Mouse (Mus musculus) stomach, embryonic 14.5 days (tissue): ENCODE data around the gene Carhsp1. TPM values are rescaled to one million over a fixed set of nuclear protein-coding genes. Genes with fewer than 3 reads are reported as not detected.

ENCODE experiments used
- ATAC-seq: fragments of 200-750 bp; cut with Nextera tagmentation; 2 replicates; pipeline ENCODE4 v1.8.0; 2017; ENCODE audit warnings: low read depth, moderate TSS enrichment; ENCODE audit not compliant: insufficient number of reproducible peaks, insufficient read depth, low FRiP score
- H3K27ac ChIP-seq: fragments of 300-500 bp; sonication (generic); 2 replicates; pipeline ENCODE4 v1.5.1; 2014; ENCODE audit warnings: mild to moderate bottlenecking, low read length, moderate library complexity, mixed read lengths
- H3K27me3 ChIP-seq: fragments of 300-500 bp; sonication (generic); 2 replicates; pipeline ENCODE4 v1.6.1; 2014; ENCODE audit warnings: low read length, control low read depth, mixed read lengths; ENCODE audit not compliant: control insufficient read depth, insufficient read depth
- H3K36me3 ChIP-seq: fragments of 300-500 bp; sonication (generic); 2 replicates; pipeline ENCODE4 v1.6.1; 2014; ENCODE audit warnings: mild to moderate bottlenecking, control low read depth, low read length, moderate library complexity, mixed read lengths; ENCODE audit not compliant: control insufficient read depth, insufficient read depth
- H3K4me1 ChIP-seq: fragments of 300-500 bp; sonication (generic); 2 replicates; pipeline ENCODE4 v1.6.1; 2014; ENCODE audit warnings: low read length, control low read depth, mixed read lengths; ENCODE audit not compliant: control insufficient read depth, insufficient read depth
- H3K4me2 ChIP-seq: fragments of 300-500 bp; sonication (generic); replicated peaks from 2 replicates; pipeline ENCODE4 v1.6.1; 2014; ENCODE audit warnings: low read depth, low read length, control low read depth
- H3K4me3 ChIP-seq: fragments of 300-500 bp; sonication (generic); 2 replicates; pipeline ENCODE4 v1.5.1; 2014; ENCODE audit warnings: low read depth, low read length, control low read depth
- H3K9ac ChIP-seq: fragments of 300-500 bp; sonication (generic); replicated peaks from 2 replicates; pipeline ENCODE4 v1.6.1; 2014; ENCODE audit warnings: low read depth, mild to moderate bottlenecking, control low read depth, low read length, moderate library complexity, mixed read lengths
- H3K9me3 ChIP-seq: fragments of 300-500 bp; sonication (generic); 2 replicates; pipeline ENCODE4 v1.6.1; 2016; ENCODE audit warnings: low read depth, low read length, control low read depth; ENCODE audit not compliant: control insufficient read depth
- WGBS: fragments of 180-500 bp; shearing (Covaris S2); extraction: QIAGEN DNeasy Blood & Tissue Kit; methylation state at CpG from one replicate; pipeline ENCODE4 v1.1.7; 2014; 5-methylcytosine and 5-hydroxymethylcytosine counted together
- polyA plus RNA-seq: library from polyadenylated mRNA; unstranded; fragments of >200 nt; fragmentation: Nextera tagmentation; extraction: Ambion mirVana; gene quantifications from 2 replicates; pipeline ENCODE4 v1.2.1, GENCODE M21; 2014

Gene Carhsp1
- polyA plus RNA-seq, 1 experiment from 2014 or later: 35.3 TPM

GRCm38 (mm10) chr16:8679780-8680179 lies 7.8 kb upstream of the Carhsp1 start:
- no peaks in the 10 kb centered on the region for H3K9me3 ChIP-seq
- H3K9ac ChIP-seq: no peak overlapping the region
- no peak overlapping the region for H3K4me3 ChIP-seq
- H3K27ac ChIP-seq: no peak overlapping the region
- H3K27me3 ChIP-seq: no peaks in the 10 kb centered on the region
- H3K36me3 ChIP-seq: no peaks in the 10 kb centered on the region
- ATAC-seq: no peak
- no peak overlapping the region for H3K4me2 ChIP-seq
- 78% methylated on average over 3 of the region's 3 CpGs for WGBS
- no peaks in the 10 kb centered on the region for H3K4me1 ChIP-seq

GRCm38 (mm10) chr16:8678676-8679075 lies 6.7 kb upstream of the Carhsp1 start:
- Histone ChIP-seq H3K4me3 (no peak overlapping the region), H3K9ac (no peak overlapping the region), H3K36me3 (no peaks in the 10 kb centered on the region), H3K27ac (no peak overlapping the region), H3K4me1 (no peaks in the 10 kb centered on the region), H3K27me3 (no peaks in the 10 kb centered on the region), H3K9me3 (no peaks in the 10 kb centered on the region), H3K4me2 (no peak overlapping the region)
- WGBS: 81% methylated on average over 4 of the region's 4 CpGs
- no peak for ATAC-seq

- Histone ChIP-seq H3K9me3 (no peaks in the 10 kb centered on the region), H3K4me2 (no peak overlapping the region), H3K4me3 (no peak overlapping the region), H3K9ac (no peak overlapping the region), H3K4me1 (no peaks in the 10 kb centered on the region), H3K27me3 (no peaks in the 10 kb centered on the region), H3K27ac (no peak overlapping the region), H3K36me3 (no peaks in the 10 kb centered on the region)
- 62% methylated on average over 5 of the region's 5 CpGs for WGBS
- ATAC-seq: no peak
Measured at GRCm38 (mm10) chr16:8678035-8678434, 6.1 kb upstream of the Carhsp1 start.

- 54% methylated on average over 4 of the region's 4 CpGs for WGBS
- Histone ChIP-seq H3K9me3 (no peaks in the 10 kb centered on the region), H3K4me1 (no peaks in the 10 kb centered on the region), H3K27ac (no peak overlapping the region), H3K36me3 (no peaks in the 10 kb centered on the region), H3K4me2 (no peak overlapping the region), H3K4me3 (no peak overlapping the region), H3K9ac (no peak overlapping the region), H3K27me3 (no peaks in the 10 kb centered on the region)
- ATAC-seq: no peak
Measured at GRCm38 (mm10) chr16:8676800-8677199, 4.8 kb upstream of the Carhsp1 start.

GRCm38 (mm10) chr16:8676228-8676627 lies 4.3 kb upstream of the Carhsp1 start:
- Histone ChIP-seq H3K9me3 (no peaks in the 10 kb centered on the region), H3K9ac (no peak overlapping the region), H3K4me1 (no peaks in the 10 kb centered on the region; the same call in 1 of the 2 replicates), H3K4me3 (no peak overlapping the region), H3K27ac (no peak overlapping the region), H3K27me3 (no peaks in the 10 kb centered on the region), H3K36me3 (no peaks in the 10 kb centered on the region), H3K4me2 (no peak overlapping the region)
- WGBS: 72% methylated on average over 2 of the region's 2 CpGs
- no peak for ATAC-seq

GRCm38 (mm10) chr16:8675559-8675958 lies 3.6 kb upstream of the Carhsp1 start:
- Histone ChIP-seq H3K9me3 (no peaks in the 10 kb centered on the region), H3K4me2 (no peak overlapping the region), H3K9ac (no peak overlapping the region), H3K27me3 (no peaks in the 10 kb centered on the region), H3K36me3 (no peaks in the 10 kb centered on the region), H3K27ac (no peak overlapping the region), H3K4me3 (no peak overlapping the region), H3K4me1 (peaks cover 5% of the 10 kb centered on the region; the same call in 1 of the 2 replicates)
- ATAC-seq: no peak
- WGBS: 79% methylated on average over 8 of the region's 8 CpGs

GRCm38 (mm10) chr16:8674165-8674564 lies 2.2 kb upstream of the Carhsp1 start:
- no peak overlapping the region for H3K4me2 ChIP-seq
- H3K27me3 ChIP-seq: no peaks in the 10 kb centered on the region
- no peaks in the 10 kb centered on the region for H3K9me3 ChIP-seq
- no peak for ATAC-seq
- peaks cover 18% of the 10 kb centered on the region; the same call in 1 of the 2 replicates for H3K4me1 ChIP-seq
- WGBS: 4% methylated on average over 8 of the region's 8 CpGs
- H3K4me3 ChIP-seq: no peak overlapping the region
- no peaks in the 10 kb centered on the region for H3K36me3 ChIP-seq
- no peak overlapping the region for H3K9ac ChIP-seq
- no peak overlapping the region for H3K27ac ChIP-seq

- no peak overlapping the region for H3K4me3 ChIP-seq
- no peak overlapping the region for H3K9ac ChIP-seq
- ATAC-seq: no peak
- no peaks in the 10 kb centered on the region for H3K27me3 ChIP-seq
- no peak overlapping the region for H3K27ac ChIP-seq
- no peaks in the 10 kb centered on the region for H3K36me3 ChIP-seq
- WGBS: 63% methylated on average over 6 of the region's 6 CpGs
- H3K4me1 ChIP-seq: peaks cover 21% of the 10 kb centered on the region; the same call in 1 of the 2 replicates
- no peak overlapping the region for H3K4me2 ChIP-seq
- no peaks in the 10 kb centered on the region for H3K9me3 ChIP-seq
Measured at GRCm38 (mm10) chr16:8673343-8673742, 1.4 kb upstream of the Carhsp1 start.

GRCm38 (mm10) chr16:8672811-8673210 lies 856 bp upstream of the Carhsp1 start:
- H3K27ac ChIP-seq: no peak overlapping the region
- no peak for ATAC-seq
- H3K4me1 ChIP-seq: peaks cover 24% of the 10 kb centered on the region; the same call in 1 of the 2 replicates
- no peak overlapping the region for H3K4me3 ChIP-seq
- no peaks in the 10 kb centered on the region for H3K9me3 ChIP-seq
- H3K36me3 ChIP-seq: no peaks in the 10 kb centered on the region
- no peak overlapping the region for H3K9ac ChIP-seq
- no peaks in the 10 kb centered on the region for H3K27me3 ChIP-seq
- no peak overlapping the region for H3K4me2 ChIP-seq
